Comparison of ENCODE assay signal across 22 mouse cellular contexts in genomic region chr10:120775361-120775760, GRCm38 (mm10).
DNase-seq lines count a peak whose midpoint lies in the region; ATAC-seq lines count a peak whose summit lies in the region.
"Had no signal": no experiment of that assay in that cellular context is flagged by ENCODE, and none has a peak within 500 bp of the region (broad histone marks: within the 10 kb centered on the region; RNA-seq: fewer than 3 reads in every experiment).

No protein-coding gene starts in this region.

- H3K9ac ChIP-seq in liver, embryonic 16.5 days (ENCODE audit: low read depth, low read length), result no peak overlapping the region
- H3K9ac ChIP-seq: midbrain, embryonic 13.5 days; neural tube, embryonic 13.5 days had no signal

- no peak overlapping the region for H3K4me2 ChIP-seq in liver, embryonic 16.5 days (ENCODE audit: low read depth, low read length)
- H3K4me2 ChIP-seq: midbrain, embryonic 13.5 days; neural tube, embryonic 13.5 days had no signal

- ATAC-seq in liver, embryonic 16.5 days (ENCODE audit: low read depth), result peak; percentile 64
- no peak for ATAC-seq in activated CD4-positive, CD25-positive, alpha-beta regulatory T cell, adult 4 months
- ATAC-seq: CD4-positive, CD25-positive, alpha-beta regulatory T cell, adult 4 months; forebrain, embryonic 16.5 days; hindbrain, postnatal 0 days; intestine, postnatal 0 days; midbrain, embryonic 13.5 days had no signal

- H3K9me3 ChIP-seq in liver, embryonic 16.5 days (replicated peaks; ENCODE audit: control insufficient read depth, low read length), result no peaks in the 10 kb centered on the region

- 15% methylated on average over 4 of the region's 4 CpGs for WGBS in liver, embryonic 16.5 days (ENCODE audit: insufficient replicate concordance)

- H3K4me1 ChIP-seq in liver, embryonic 16.5 days (ENCODE audit: control insufficient read depth, low read depth, low read length), result no peaks in the 10 kb centered on the region
- H3K4me1 ChIP-seq: midbrain, embryonic 13.5 days; neural tube, embryonic 13.5 days had no signal

- no peak overlapping the region for H3K4me3 ChIP-seq in liver, embryonic 16.5 days (ENCODE audit: low read depth, low read length)
- H3K4me3 ChIP-seq: hindbrain, embryonic 10.5 days; midbrain, embryonic 13.5 days; neural tube, embryonic 13.5 days had no signal

- DNase-seq in heart, adult 11 months, result peak; percentile 92
- no peak for DNase-seq in heart, adult 8-10 months (ENCODE audit: low spot score)
- peak; percentile 34 for DNase-seq in lung, postnatal 36 days
- no peak for DNase-seq in lung, postnatal 14 days
- no peak for DNase-seq in adrenal gland, postnatal 14 days
- DNase-seq in layer of hippocampus, postnatal 14 days (ENCODE audit: low spot score in 2 of 2), result no peak
- DNase-seq: cerebellum, adult 11 months; cerebellum, postnatal 14 days; embryo, embryonic 11 days; gastrocnemius, postnatal 36 days; right cerebral cortex, postnatal 14 days; spleen, adult 18-20 months had no signal

- no peaks in the 10 kb centered on the region for H3K36me3 ChIP-seq in liver, embryonic 16.5 days (ENCODE audit: control insufficient read depth, insufficient read depth)
- H3K36me3 ChIP-seq: midbrain, embryonic 13.5 days; neural tube, embryonic 13.5 days had no signal

- no peak overlapping the region for H3K27ac ChIP-seq in liver, embryonic 16.5 days (ENCODE audit: low read length)
- H3K27ac ChIP-seq: hindbrain, embryonic 10.5 days; hindbrain, postnatal 0 days; kidney, postnatal 0 days; midbrain, embryonic 13.5 days; neural tube, embryonic 13.5 days had no signal

- no peaks in the 10 kb centered on the region for H3K27me3 ChIP-seq in liver, embryonic 16.5 days (ENCODE audit: control insufficient read depth, insufficient read depth, low read depth, low read length)
- H3K27me3 ChIP-seq: midbrain, embryonic 13.5 days; neural tube, embryonic 13.5 days had no signal

Comparison
In these comparisons a context has a peak if more than half of its experiments do, and no peak if none do; other contexts are left out.
1. DNase-seq: peak in heart, adult 11 months (single experiment) and lung, postnatal 36 days (single experiment); none in heart, adult 8-10 months (single experiment), lung, postnatal 14 days (single experiment), adrenal gland, postnatal 14 days (single experiment) and layer of hippocampus, postnatal 14 days (0 of 2).